Mouse (Mus musculus): ENCODE data around the gene Slc16a14.

Gene Slc16a14

GRCm38 (mm10) chr1:84915010-84915409, 19.9 kb downstream of the Slc16a14 start:
- ATAC-seq (ENCODE audit: insufficient number of reproducible peaks, low FRiP score, low TSS enrichment): no peak

GRCm38 (mm10) chr1:84912571-84912970, 22.4 kb downstream of the Slc16a14 start:
- no peak for ATAC-seq (ENCODE audit: insufficient number of reproducible peaks, low FRiP score, low TSS enrichment)

- ATAC-seq (ENCODE audit: insufficient number of reproducible peaks, low FRiP score, low TSS enrichment): no peak
Observed at GRCm38 (mm10) chr1:84910177-84910804, 24.6 kb downstream of the Slc16a14 start.

- ATAC-seq (ENCODE audit: insufficient number of reproducible peaks, low FRiP score, low TSS enrichment): no peak
Observed at GRCm38 (mm10) chr1:84904467-84904866, 30.5 kb downstream of the Slc16a14 start.

- ATAC-seq (ENCODE audit: insufficient number of reproducible peaks, low FRiP score, low TSS enrichment): no peak
Observed at GRCm38 (mm10) chr1:84899156-84899555, 35.8 kb downstream of the Slc16a14 start.

GRCm38 (mm10) chr1:84897364-84897763, 37.6 kb downstream of the Slc16a14 start:
- ATAC-seq (ENCODE audit: insufficient number of reproducible peaks, low FRiP score, low TSS enrichment): no peak

- no peak for ATAC-seq (ENCODE audit: insufficient number of reproducible peaks, low FRiP score, low TSS enrichment)
Observed at GRCm38 (mm10) chr1:84891746-84892145, 43.2 kb downstream of the Slc16a14 start.

- ATAC-seq (ENCODE audit: insufficient number of reproducible peaks, low FRiP score, low TSS enrichment): no peak
Observed at GRCm38 (mm10) chr1:84890503-84890902, 44.4 kb downstream of the Slc16a14 start.

GRCm38 (mm10) chr1:84890005-84890393, 44.9 kb downstream of the Slc16a14 start:
- no peak for ATAC-seq (ENCODE audit: insufficient number of reproducible peaks, low FRiP score, low TSS enrichment)

- ATAC-seq (ENCODE audit: insufficient number of reproducible peaks, low FRiP score, low TSS enrichment): no peak
Observed at GRCm38 (mm10) chr1:84889330-84890004, 45.5 kb downstream of the Slc16a14 start.

GRCm38 (mm10) chr1:84885921-84886320, 49.0 kb downstream of the Slc16a14 start:
- ATAC-seq (ENCODE audit: insufficient number of reproducible peaks, low FRiP score, low TSS enrichment): no peak

- ATAC-seq (ENCODE audit: insufficient number of reproducible peaks, low FRiP score, low TSS enrichment): no peak
Observed at GRCm38 (mm10) chr1:84885174-84885573, 49.8 kb downstream of the Slc16a14 start.

GRCm38 (mm10) chr1:84883889-84884288, 51.0 kb downstream of the Slc16a14 start:
- no peak for ATAC-seq (ENCODE audit: insufficient number of reproducible peaks, low FRiP score, low TSS enrichment)

GRCm38 (mm10) chr1:84882937-84883336, 52.0 kb downstream of the Slc16a14 start:
- ATAC-seq (ENCODE audit: insufficient number of reproducible peaks, low FRiP score, low TSS enrichment): no peak

- no peak for ATAC-seq (ENCODE audit: insufficient number of reproducible peaks, low FRiP score, low TSS enrichment)
Observed at GRCm38 (mm10) chr1:84882066-84882532, 52.8 kb downstream of the Slc16a14 start.

- ATAC-seq (ENCODE audit: insufficient number of reproducible peaks, low FRiP score, low TSS enrichment): no peak
Observed at GRCm38 (mm10) chr1:84881248-84882065, 53.5 kb downstream of the Slc16a14 start.

GRCm38 (mm10) chr1:84879571-84880120, 55.3 kb downstream of the Slc16a14 start:
- no peak for ATAC-seq (ENCODE audit: insufficient number of reproducible peaks, low FRiP score, low TSS enrichment)

- no peak for ATAC-seq (ENCODE audit: insufficient number of reproducible peaks, low FRiP score, low TSS enrichment)
Observed at GRCm38 (mm10) chr1:84877590-84877989, 57.3 kb downstream of the Slc16a14 start.

- ATAC-seq (ENCODE audit: insufficient number of reproducible peaks, low FRiP score, low TSS enrichment): no peak
Observed at GRCm38 (mm10) chr1:84872939-84873338, 62.0 kb downstream of the Slc16a14 start.

- no peak for ATAC-seq (ENCODE audit: insufficient number of reproducible peaks, low FRiP score, low TSS enrichment)
Observed at GRCm38 (mm10) chr1:84872105-84872504, 62.8 kb downstream of the Slc16a14 start.

- ATAC-seq (ENCODE audit: insufficient number of reproducible peaks, low FRiP score, low TSS enrichment): no peak
Observed at GRCm38 (mm10) chr1:84871131-84871530, 63.8 kb downstream of the Slc16a14 start.

All from cerebellum, adult (tissue).